Mouse (Mus musculus): ENCODE data around the gene Grap2. TPM values are rescaled to one million over a fixed set of nuclear protein-coding genes. Genes with fewer than 3 reads are reported as not detected.

The Grap2 gene
- total and polyA plus RNA-seq, 2 experiments from 2014 or later: not detected

- H3K9ac ChIP-seq: no peak overlapping the region
- no peaks in the 10 kb centered on the region for H3K36me3 ChIP-seq (ENCODE audit: insufficient read depth)
- TF ChIP-seq CTCF (IDR thresholded peaks at IDR 0.05; ENCODE audit: low read depth): no peak
- no peak overlapping the region for H3K27ac ChIP-seq (ENCODE audit: low read depth, low read length)
- no peaks in the 10 kb centered on the region for H3K27me3 ChIP-seq (ENCODE audit: insufficient read depth, low read length)
- H3K9me3 ChIP-seq (ENCODE audit: low read length): no peaks in the 10 kb centered on the region
- no peak overlapping the region for H3K4me2 ChIP-seq (ENCODE audit: low read depth)
- no peaks in the 10 kb centered on the region for H3K4me1 ChIP-seq (ENCODE audit: insufficient read depth)
- DNase-seq: no peak
- H3K4me3 ChIP-seq (ENCODE audit: low read depth, low read length): no peak overlapping the region
- ATAC-seq: no peak
- WGBS: 91% methylated on average over 6 of the region's 6 CpGs
Measured at GRCm38 (mm10) chr15:80566696-80567095, 5.7 kb upstream of the Grap2 start.

- Histone ChIP-seq H3K9me3 (ENCODE audit: low read length) (no peaks in the 10 kb centered on the region), H3K36me3 (ENCODE audit: insufficient read depth) (no peaks in the 10 kb centered on the region), H3K4me3 (ENCODE audit: low read depth, low read length) (no peak overlapping the region), H3K4me2 (ENCODE audit: low read depth) (no peak overlapping the region), H3K9ac (no peak overlapping the region), H3K27ac (ENCODE audit: low read depth, low read length) (no peak overlapping the region), H3K27me3 (ENCODE audit: insufficient read depth, low read length) (no peaks in the 10 kb centered on the region), H3K4me1 (ENCODE audit: insufficient read depth) (no peaks in the 10 kb centered on the region)
- DNase-seq (no peak), ATAC-seq (no peak)
- WGBS: 93% methylated on average over 3 of the region's 3 CpGs
- no peak for TF ChIP-seq CTCF (IDR thresholded peaks at IDR 0.05; ENCODE audit: low read depth)
Measured at GRCm38 (mm10) chr15:80567139-80567538, 5.3 kb upstream of the Grap2 start.

- TF ChIP-seq CTCF (IDR thresholded peaks at IDR 0.05; ENCODE audit: low read depth): no peak
- Histone ChIP-seq H3K36me3 (ENCODE audit: insufficient read depth) (no peaks in the 10 kb centered on the region), H3K27me3 (ENCODE audit: insufficient read depth, low read length) (no peaks in the 10 kb centered on the region), H3K4me2 (ENCODE audit: low read depth) (no peak overlapping the region), H3K9ac (no peak overlapping the region), H3K27ac (ENCODE audit: low read depth, low read length) (no peak overlapping the region), H3K4me1 (ENCODE audit: insufficient read depth) (no peaks in the 10 kb centered on the region), H3K9me3 (ENCODE audit: low read length) (no peaks in the 10 kb centered on the region), H3K4me3 (ENCODE audit: low read depth, low read length) (no peak overlapping the region)
- ATAC-seq (no peak), DNase-seq (no peak)
- 57% methylated on average over 4 of the region's 4 CpGs for WGBS
Measured at GRCm38 (mm10) chr15:80567731-80568130, 4.7 kb upstream of the Grap2 start.

- no peak for TF ChIP-seq CTCF (IDR thresholded peaks at IDR 0.05; ENCODE audit: low read depth)
Measured at GRCm38 (mm10) chr15:80569205-80569604, 3.2 kb upstream of the Grap2 start.

GRCm38 (mm10) chr15:80570226-80570625 lies 2.2 kb upstream of the Grap2 start:
- TF ChIP-seq CTCF (IDR thresholded peaks at IDR 0.05; ENCODE audit: low read depth): no peak
- WGBS: 93% methylated on average over 1 of the region's 1 CpGs
- no peak overlapping the region for H3K4me3 ChIP-seq (ENCODE audit: low read depth, low read length)

More at GRCm38 (mm10) chr15:80569205-80569604, 3.2 kb upstream of the Grap2 start:
- Histone ChIP-seq H3K4me1 (ENCODE audit: insufficient read depth) (no peaks in the 10 kb centered on the region), H3K4me3 (ENCODE audit: low read depth, low read length) (no peak overlapping the region), H3K27ac (ENCODE audit: low read depth, low read length) (no peak overlapping the region), H3K36me3 (ENCODE audit: insufficient read depth) (no peaks in the 10 kb centered on the region), H3K27me3 (ENCODE audit: insufficient read depth, low read length) (no peaks in the 10 kb centered on the region), H3K4me2 (ENCODE audit: low read depth) (no peak overlapping the region), H3K9me3 (ENCODE audit: low read length) (no peaks in the 10 kb centered on the region), H3K9ac (no peak overlapping the region)
- DNase-seq (no peak), ATAC-seq (no peak)
- 84% methylated on average over 7 of the region's 7 CpGs for WGBS

GRCm38 (mm10) chr15:80571611-80572010 lies 783 bp upstream of the Grap2 start:
- no peak overlapping the region for H3K27ac ChIP-seq (ENCODE audit: low read depth, low read length)
- no peak overlapping the region for H3K4me3 ChIP-seq (ENCODE audit: low read depth, low read length)

More at GRCm38 (mm10) chr15:80570226-80570625, 2.2 kb upstream of the Grap2 start:
- no peak overlapping the region for H3K4me2 ChIP-seq (ENCODE audit: low read depth)
- no peaks in the 10 kb centered on the region for H3K27me3 ChIP-seq (ENCODE audit: insufficient read depth, low read length)
- H3K9me3 ChIP-seq (ENCODE audit: low read length): no peaks in the 10 kb centered on the region
- H3K9ac ChIP-seq: no peak overlapping the region
- no peaks in the 10 kb centered on the region for H3K4me1 ChIP-seq (ENCODE audit: insufficient read depth)
- no peak for DNase-seq
- no peak for ATAC-seq
- H3K36me3 ChIP-seq (ENCODE audit: insufficient read depth): no peaks in the 10 kb centered on the region
- H3K27ac ChIP-seq (ENCODE audit: low read depth, low read length): no peak overlapping the region

GRCm38 (mm10) chr15:80572811-80573520 lies 572 bp downstream of the Grap2 start:
- H3K4me1 ChIP-seq (ENCODE audit: insufficient read depth): peaks cover 5% of the 10 kb centered on the region; the same call in 1 of the 2 replicates
- no peaks in the 10 kb centered on the region for H3K36me3 ChIP-seq (ENCODE audit: insufficient read depth)
- ATAC-seq (no peak), DNase-seq (no peak)
- no peak overlapping the region for H3K4me3 ChIP-seq (ENCODE audit: low read depth, low read length)
- no peak for TF ChIP-seq CTCF (IDR thresholded peaks at IDR 0.05; ENCODE audit: low read depth)
- H3K27ac ChIP-seq (ENCODE audit: low read depth, low read length): no peak overlapping the region
- 66% methylated on average over 9 of the region's 9 CpGs for WGBS
- no peaks in the 10 kb centered on the region for H3K9me3 ChIP-seq (ENCODE audit: low read length)
- H3K4me2 ChIP-seq (ENCODE audit: low read depth): no peak overlapping the region
- no peaks in the 10 kb centered on the region for H3K27me3 ChIP-seq (ENCODE audit: insufficient read depth, low read length)
- H3K9ac ChIP-seq: no peak overlapping the region

More at GRCm38 (mm10) chr15:80571611-80572010, 783 bp upstream of the Grap2 start:
- 72% methylated on average over 7 of the region's 7 CpGs for WGBS
- no peak overlapping the region for H3K9ac ChIP-seq
- H3K4me1 ChIP-seq (ENCODE audit: insufficient read depth): peaks cover under 1% of the 10 kb centered on the region; the same call in 1 of the 2 replicates
- H3K27me3 ChIP-seq (ENCODE audit: insufficient read depth, low read length): no peaks in the 10 kb centered on the region
- H3K4me2 ChIP-seq (ENCODE audit: low read depth): no peak overlapping the region
- no peak for TF ChIP-seq CTCF (IDR thresholded peaks at IDR 0.05; ENCODE audit: low read depth)
- no peaks in the 10 kb centered on the region for H3K9me3 ChIP-seq (ENCODE audit: low read length)
- H3K36me3 ChIP-seq (ENCODE audit: insufficient read depth): no peaks in the 10 kb centered on the region
- DNase-seq: no peak
- no peak for ATAC-seq
